Mouse (Mus musculus) effector memory CD4-positive, alpha-beta T cell, adult 5 months (primary cell): ENCODE measurements around the gene Pfas. TPM values are rescaled to one million over a fixed set of nuclear protein-coding genes. Genes with fewer than 3 reads are reported as not detected.

Experiments used
- polyA plus RNA-seq: library from polyadenylated mRNA; unstranded; fragments of 100-300 nt; shearing (Covaris generic); gene quantifications from one replicate; pipeline ENCODE4 v1.2.1, GENCODE M21; 2017

Pfas gene
- 2.6 TPM for polyA plus RNA-seq

DNA sequence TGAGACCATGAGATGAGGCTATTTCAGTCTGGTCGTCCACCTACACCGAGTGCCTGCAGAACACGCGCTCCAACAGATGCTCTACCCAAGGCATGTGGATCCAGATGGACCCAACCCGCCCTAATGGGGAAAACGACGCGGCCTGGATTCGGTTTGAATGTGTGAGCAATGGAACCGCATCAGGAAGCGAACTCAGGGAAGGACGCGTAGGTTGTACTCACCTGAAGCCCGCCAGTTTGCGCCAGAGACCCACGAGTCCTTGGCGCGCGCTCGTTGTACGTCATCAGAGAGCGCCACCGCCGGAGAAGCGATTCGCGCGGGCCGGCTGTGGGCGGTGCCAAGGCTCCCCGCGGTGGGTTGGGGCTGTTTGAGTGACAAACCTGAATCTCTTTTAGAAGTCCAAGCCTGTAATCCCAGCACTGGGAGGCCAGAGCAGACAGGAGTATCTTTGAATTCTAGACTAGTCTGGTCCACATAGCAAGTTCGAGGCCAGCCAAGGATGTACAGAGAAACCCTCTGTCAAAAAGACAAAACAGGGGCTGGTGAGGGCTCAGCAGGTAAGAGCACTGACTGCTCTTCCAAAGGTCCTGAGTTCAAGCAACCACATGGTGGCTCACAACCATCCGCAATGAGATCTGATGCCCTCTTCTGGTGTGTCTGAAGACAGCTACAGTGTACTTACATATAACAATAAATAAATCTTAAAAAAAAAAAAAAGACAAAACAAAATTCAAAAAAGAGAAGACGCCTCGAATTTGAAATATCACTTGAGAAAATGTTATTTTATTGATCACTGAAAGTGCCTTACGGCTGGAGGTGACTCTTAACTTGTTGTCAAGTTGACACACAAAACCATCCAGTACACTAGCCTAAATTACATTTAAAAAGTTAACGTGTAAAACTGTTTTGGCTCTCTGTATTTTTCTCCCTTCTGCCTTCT, at the start of gene Pfas:
Pfas (minus strand) TSS at position 279 of the 940 bp plus-strand sequence.

DNA sequence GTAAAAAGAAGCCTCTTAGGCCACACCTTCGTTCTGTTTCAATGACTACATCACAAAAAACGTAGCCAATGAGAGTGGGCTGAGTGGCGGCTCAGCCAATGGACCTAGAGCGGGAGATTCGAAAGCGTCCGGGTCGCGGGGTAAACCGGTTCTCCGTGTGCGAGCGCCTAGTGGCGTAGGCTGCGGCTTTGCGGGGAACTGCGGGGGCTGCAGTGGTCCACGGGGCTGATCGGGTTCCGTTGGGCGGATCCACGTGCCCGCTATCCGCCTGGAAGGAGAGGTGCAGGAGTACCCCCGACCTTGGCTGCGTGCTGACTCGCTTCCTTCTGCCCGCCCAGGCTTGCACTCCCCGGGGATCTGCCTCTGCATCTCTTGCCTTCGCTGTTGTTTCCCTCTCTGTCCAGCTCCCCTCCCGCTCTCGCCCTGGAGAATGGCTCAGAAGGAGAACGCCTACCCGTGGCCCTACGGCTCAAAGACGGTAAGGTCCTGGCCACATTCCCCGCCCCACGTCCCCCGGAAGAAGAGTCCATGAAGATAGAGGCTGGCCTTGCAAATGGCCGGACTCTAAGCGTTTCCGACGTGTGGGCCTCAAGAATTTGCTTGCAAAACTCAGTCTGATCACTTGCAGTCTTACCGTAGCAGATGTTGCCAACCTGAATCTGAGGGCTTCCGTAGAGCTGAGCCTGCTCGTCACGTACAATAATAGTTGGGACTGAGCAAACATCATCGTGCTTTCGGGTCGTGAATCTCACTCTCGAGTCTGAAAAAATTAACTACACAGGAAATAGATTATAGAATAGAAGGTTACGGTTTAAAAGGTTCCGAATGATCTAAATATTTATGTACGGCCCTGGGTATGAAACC, 37.5 kb upstream of the Pfas start, which contains the start of gene Aurkb:
Aurkb (plus strand) TSS at position 117 of the 864 bp plus-strand sequence.

DNA sequence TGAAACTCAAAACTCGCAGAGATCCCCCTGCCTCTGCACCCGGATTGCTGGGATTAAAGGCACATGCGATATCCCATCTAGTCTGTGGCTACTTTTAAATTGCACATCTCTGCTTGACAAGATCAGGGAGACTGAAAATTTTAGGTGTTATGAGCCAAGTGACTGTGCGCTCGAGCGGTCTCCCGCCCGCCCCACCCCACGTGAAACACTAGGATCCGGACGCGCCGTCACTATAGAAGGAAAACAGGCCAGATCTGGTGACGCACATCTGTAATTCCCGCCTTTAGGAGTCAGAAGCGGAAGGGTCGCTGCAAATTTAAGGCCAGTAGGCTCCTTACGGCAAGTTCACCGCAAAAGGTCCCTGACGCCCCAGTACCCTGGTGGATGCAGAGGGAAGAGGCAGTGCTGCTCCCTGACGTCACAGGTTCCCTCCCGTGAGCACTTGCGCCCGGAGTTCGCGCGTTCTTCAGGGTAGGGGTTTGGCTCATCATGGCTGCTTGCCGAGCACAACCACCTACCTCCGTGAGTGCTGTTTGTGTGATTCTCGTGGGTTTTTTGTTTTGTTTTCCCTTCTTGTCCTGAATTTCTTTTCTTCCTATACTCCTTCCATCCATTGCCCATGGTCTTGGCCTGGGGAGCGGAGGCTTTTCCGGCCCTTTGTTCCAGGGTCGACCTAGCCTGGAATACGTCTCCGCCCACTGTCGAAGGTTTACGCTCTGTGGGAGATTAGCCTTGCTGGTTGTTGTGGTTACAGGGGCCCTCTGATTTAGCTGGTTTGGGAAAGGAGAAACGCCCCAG, 7.6 kb upstream of the Pfas start, which contains the start of gene Ctc1:
Ctc1 (plus strand) TSS at position 268 of the 798 bp plus-strand sequence.

DNA sequence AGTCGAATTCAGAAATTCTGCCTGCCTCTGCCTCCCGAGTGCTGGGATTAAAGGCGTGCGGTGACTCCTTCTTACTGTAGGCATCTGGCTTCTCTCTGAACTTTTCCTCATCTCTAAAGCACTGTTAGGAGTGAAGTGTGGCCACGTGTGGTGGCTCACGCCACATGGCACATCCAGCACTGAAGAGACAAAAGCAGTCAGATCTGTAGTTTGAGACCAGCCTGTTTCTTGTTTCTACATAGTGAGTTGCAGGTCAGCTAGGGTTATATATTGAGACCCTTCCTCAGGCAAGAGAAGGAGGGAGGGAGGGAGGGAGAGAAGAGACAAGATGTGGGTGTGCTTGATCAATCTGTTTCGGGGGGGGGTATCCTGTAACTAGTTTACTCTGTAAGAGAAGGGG, 33.2 kb downstream of the Pfas start, which contains the start of gene Rangrf:
Rangrf (minus strand) TSS at position 101 of the 400 bp plus-strand sequence.

DNA sequence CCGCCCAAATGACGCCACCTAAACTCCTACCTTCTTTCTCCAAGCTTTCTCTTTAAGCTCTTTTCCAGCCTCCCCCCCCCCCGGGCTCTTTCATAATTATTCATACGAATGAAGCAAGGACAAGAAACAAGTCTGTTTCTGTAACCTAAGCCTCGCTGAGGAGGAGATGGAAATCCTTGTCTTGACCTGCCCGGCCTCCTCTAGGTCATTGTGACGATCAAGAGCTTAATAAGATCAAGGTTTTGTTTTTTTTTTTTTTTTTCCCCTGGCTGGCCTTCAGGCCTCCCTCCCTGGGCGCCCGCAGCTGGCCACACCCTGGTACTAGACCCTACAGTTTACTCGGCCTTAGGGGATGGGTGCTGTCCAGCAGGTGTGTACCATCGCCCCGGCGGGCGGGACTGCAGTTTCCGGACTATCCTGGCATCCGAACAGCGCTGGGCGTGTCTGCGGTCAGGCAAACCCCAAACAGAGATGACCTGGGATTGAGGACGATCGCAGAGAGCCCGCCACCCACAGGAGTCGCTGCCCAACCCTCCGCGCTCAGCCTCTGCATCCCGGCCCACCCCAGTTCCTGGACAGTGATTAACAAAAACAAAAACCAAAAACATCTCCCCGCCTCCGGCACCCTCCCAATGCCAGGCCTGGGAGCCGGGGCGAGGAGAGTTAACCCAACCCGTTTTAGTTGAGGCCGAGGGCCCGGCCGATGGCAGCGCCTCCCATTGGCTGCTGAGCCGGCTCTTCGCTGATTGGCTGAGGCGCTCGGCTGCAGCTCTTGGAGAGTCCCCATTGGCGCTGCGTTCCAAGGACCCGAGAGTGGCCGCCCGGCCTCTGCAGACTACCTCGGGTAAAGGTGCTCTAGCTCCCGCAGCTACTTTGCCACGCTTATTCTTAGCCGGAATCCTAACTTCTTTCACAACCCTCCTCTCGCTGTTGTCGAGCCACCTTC, 40.6 kb downstream of the Pfas start, which contains the start of gene Slc25a35:
Slc25a35 (plus strand) TSS at position 795 of the 946 bp plus-strand sequence.

DNA sequence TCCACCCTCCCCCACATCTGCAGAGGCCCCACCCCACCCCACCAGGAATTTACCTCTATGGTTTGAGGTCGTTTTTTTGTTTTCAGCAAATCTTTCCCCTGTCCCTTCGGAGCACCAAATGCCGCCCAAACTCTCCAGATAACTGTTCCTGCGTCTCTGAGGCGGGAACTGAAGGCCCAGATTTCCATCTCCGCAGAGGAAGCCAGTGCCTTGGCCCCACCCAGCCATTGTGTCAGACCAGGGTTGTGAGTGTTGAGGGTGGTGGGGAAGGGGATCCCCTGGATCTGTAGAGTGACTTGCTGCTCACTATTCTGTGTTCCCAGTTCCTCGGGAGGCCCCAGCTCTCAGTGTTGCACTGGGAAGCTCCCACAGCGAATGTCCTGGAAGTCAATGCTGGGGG, 51.0 kb downstream of the Pfas start, which contains the start of gene Arhgef15:
Arhgef15 (minus strand) TSS at position 173 of the 400 bp plus-strand sequence.

Other genes starting within 250 kb of the Pfas start
- gene Ndel1, start 136.6 kb downstream of the Pfas start, polyA plus RNA-seq = 167 TPM
- gene Rnf222, start 119.9 kb downstream of the Pfas start, polyA plus RNA-seq = not detected
- gene Rpl26, start 106.9 kb downstream of the Pfas start, polyA plus RNA-seq = 834 TPM
- gene Odf4, start 81.4 kb downstream of the Pfas start, polyA plus RNA-seq = not detected
- not detected for gene Arhgef15, start 51.0 kb downstream of the Pfas start, polyA plus RNA-seq
- gene Slc25a35, start 40.3 kb downstream of the Pfas start, polyA plus RNA-seq = 4.2 TPM
- gene Rangrf, start 33.3 kb downstream of the Pfas start, polyA plus RNA-seq = 8.2 TPM
- 15.3 TPM for gene Ctc1, start 7.5 kb upstream of the Pfas start, polyA plus RNA-seq
- 0.87 TPM for gene Aurkb, start 37.2 kb upstream of the Pfas start, polyA plus RNA-seq
- 6.9 TPM for gene Borcs6, start 51.3 kb upstream of the Pfas start, polyA plus RNA-seq
- 6.6 TPM for gene Tmem107, start 62.3 kb upstream of the Pfas start, polyA plus RNA-seq
- gene Vamp2, start 80.0 kb upstream of the Pfas start, polyA plus RNA-seq = 282 TPM
- gene Per1, start 86.8 kb upstream of the Pfas start, polyA plus RNA-seq = 136 TPM
- 0.41 TPM for gene Hes7, start 111.9 kb upstream of the Pfas start, polyA plus RNA-seq
- not detected for gene 9130213A22Rik, start 114.1 kb upstream of the Pfas start, polyA plus RNA-seq
- 0.36 TPM for gene Aloxe3, start 117.4 kb upstream of the Pfas start, polyA plus RNA-seq
- gene Alox12b, start 148.5 kb upstream of the Pfas start, polyA plus RNA-seq = not detected
- gene Alox8, start 189.4 kb upstream of the Pfas start, polyA plus RNA-seq = 0.80 TPM
- gene Gucy2e, start 228.6 kb upstream of the Pfas start, polyA plus RNA-seq = not detected